Mouse (Mus musculus): ENCODE data around the gene Als2. TPM values are rescaled to one million over a fixed set of nuclear protein-coding genes. Genes with fewer than 3 reads are reported as not detected.
A peak's percentile ranks its signal among the peaks of the same experiment; 100 is the strongest.

Gene Als2
- polyA plus RNA-seq, 1 experiment from 2014 or later: 13.1 TPM

GRCm38 (mm10) chr1:59256751-59257231 lies 19.8 kb upstream of the Als2 start, which contains the start of gene Cdk15:
Cdk15 (plus strand) TSS chr1:59256906.
- no peak within 1 kb of the TSS for H3K9ac ChIP-seq (ENCODE audit: low read depth, low read length)
- 22% methylated on average over 13 of the region's 13 CpGs for WGBS
- H3K4me2 ChIP-seq: no peak within 1 kb of the TSS
- H3K9me3 ChIP-seq (ENCODE audit: control insufficient read depth, low read length): no peaks in the 10 kb centered on the region
- ATAC-seq (replicated peaks; ENCODE audit: low FRiP score): no peak
- no peaks in the 10 kb centered on the region for H3K36me3 ChIP-seq (ENCODE audit: control insufficient read depth, insufficient read depth, low read length)
- H3K4me1 ChIP-seq (replicated peaks; ENCODE audit: control insufficient read depth, insufficient read depth, low read length): no peaks in the 10 kb centered on the region; the same call in 1 of the 2 replicates
- no peaks in the 10 kb centered on the region for H3K27me3 ChIP-seq (replicated peaks; ENCODE audit: control insufficient read depth, insufficient read depth, low read length)
- DNase-seq (ENCODE audit: low spot score): no peak
- H3K27ac ChIP-seq (ENCODE audit: low read depth, low read length): no peak within 1 kb of the TSS
- no peak within 1 kb of the TSS for H3K4me3 ChIP-seq (ENCODE audit: low read depth, low read length)

DNA sequence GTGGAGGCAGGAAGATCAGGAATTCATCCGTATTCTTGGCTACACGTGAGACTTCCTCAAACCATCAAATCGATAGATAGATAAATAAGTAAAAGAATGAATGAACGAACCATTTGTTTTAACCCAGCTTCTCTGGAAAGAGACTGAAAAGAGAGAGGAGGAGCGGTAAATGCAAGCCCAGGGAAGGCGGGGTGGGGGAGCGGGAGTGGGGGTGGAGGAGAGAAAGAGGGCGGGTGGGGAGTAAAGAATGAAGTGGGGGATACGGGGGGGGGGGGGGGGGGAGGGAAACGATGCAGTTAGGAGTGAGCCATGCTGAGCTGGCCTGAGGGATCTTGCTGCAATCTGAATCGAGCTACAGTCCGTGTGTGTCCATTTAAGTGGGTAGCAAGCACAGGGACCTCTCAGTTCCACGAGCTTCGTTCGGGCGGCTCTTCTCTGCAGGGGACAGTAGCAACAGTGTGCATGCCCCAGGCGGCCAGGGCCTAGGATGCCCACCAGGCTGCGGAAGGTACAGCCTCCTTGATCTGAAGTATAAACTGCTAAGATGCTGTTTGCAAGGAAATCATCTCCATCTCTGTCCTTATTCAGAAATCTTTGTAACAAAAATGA lies 16.4 kb upstream of the Als2 start:
- Histone ChIP-seq H3K4me3 (ENCODE audit: low read depth, low read length) (peak overlapping the region; percentile 17; the same call in 1 of the 2 replicates), H3K9ac (ENCODE audit: low read depth, low read length) (no peak overlapping the region), H3K9me3 (ENCODE audit: control insufficient read depth, low read length) (no peaks in the 10 kb centered on the region)

GRCm38 (mm10) chr1:59252762-59253161 lies 15.7 kb upstream of the Als2 start:
- Histone ChIP-seq H3K4me1 (replicated peaks; ENCODE audit: control insufficient read depth, insufficient read depth, low read length) (no peaks in the 10 kb centered on the region; the same call in 1 of the 2 replicates), H3K4me2 (peak overlapping the region; percentile 57), H3K9me3 (ENCODE audit: control insufficient read depth, low read length) (no peaks in the 10 kb centered on the region), H3K9ac (ENCODE audit: low read depth, low read length) (no peak overlapping the region), H3K27ac (ENCODE audit: low read depth, low read length) (no peak overlapping the region), H3K36me3 (ENCODE audit: control insufficient read depth, insufficient read depth, low read length) (no peaks in the 10 kb centered on the region), H3K4me3 (ENCODE audit: low read depth, low read length) (no peak overlapping the region), H3K27me3 (replicated peaks; ENCODE audit: control insufficient read depth, insufficient read depth, low read length) (no peaks in the 10 kb centered on the region)
- DNase-seq (ENCODE audit: low spot score) (no peak), ATAC-seq (replicated peaks; ENCODE audit: low FRiP score) (no peak)
- 16% methylated on average over 5 of the region's 7 CpGs for WGBS

More for the DNA sequence above, 16.4 kb upstream of the Als2 start:
- no peak for DNase-seq (ENCODE audit: low spot score)
- no peak for ATAC-seq (replicated peaks; ENCODE audit: low FRiP score)
- Histone ChIP-seq H3K4me1 (replicated peaks; ENCODE audit: control insufficient read depth, insufficient read depth, low read length) (no peaks in the 10 kb centered on the region; the same call in 1 of the 2 replicates), H3K36me3 (ENCODE audit: control insufficient read depth, insufficient read depth, low read length) (no peaks in the 10 kb centered on the region), H3K27me3 (replicated peaks; ENCODE audit: control insufficient read depth, insufficient read depth, low read length) (no peaks in the 10 kb centered on the region), H3K27ac (ENCODE audit: low read depth, low read length) (no peak overlapping the region), H3K4me2 (peak overlapping the region; percentile 57)
- WGBS: 11% methylated on average over 16 of the region's 18 CpGs

DNA sequence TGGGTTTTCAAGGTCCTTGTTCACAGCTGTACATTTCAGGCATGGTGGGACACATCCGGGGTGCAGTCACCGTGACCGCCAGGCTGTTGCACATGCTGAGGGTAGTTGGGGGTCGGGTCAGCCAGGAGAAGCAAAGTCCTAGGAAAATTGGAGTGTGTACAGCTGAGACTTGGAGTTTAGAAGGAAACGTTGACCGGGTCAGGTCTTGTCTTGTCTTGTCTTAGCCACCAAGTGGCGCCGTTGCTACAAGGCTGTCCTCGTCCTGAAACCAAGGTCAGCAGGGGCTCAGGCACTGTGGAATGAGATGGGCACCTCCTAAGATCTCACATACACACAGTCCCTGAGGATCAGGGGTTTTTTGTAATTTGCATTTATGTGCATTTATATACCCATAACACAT lies 10.6 kb upstream of the Als2 start:
- Histone ChIP-seq H3K27ac (ENCODE audit: low read depth, low read length) (no peak overlapping the region), H3K4me2 (no peak overlapping the region), H3K27me3 (replicated peaks; ENCODE audit: control insufficient read depth, insufficient read depth, low read length) (no peaks in the 10 kb centered on the region), H3K4me3 (ENCODE audit: low read depth, low read length) (no peak overlapping the region), H3K9me3 (ENCODE audit: control insufficient read depth, low read length) (no peaks in the 10 kb centered on the region), H3K36me3 (ENCODE audit: control insufficient read depth, insufficient read depth, low read length) (no peaks in the 10 kb centered on the region), H3K4me1 (replicated peaks; ENCODE audit: control insufficient read depth, insufficient read depth, low read length) (no peaks in the 10 kb centered on the region), H3K9ac (ENCODE audit: low read depth, low read length) (no peak overlapping the region)
- DNase-seq (ENCODE audit: low spot score) (peak; percentile 49), ATAC-seq (replicated peaks; ENCODE audit: low FRiP score) (no peak)
- WGBS: 5% methylated on average over 9 of the region's 9 CpGs

DNA sequence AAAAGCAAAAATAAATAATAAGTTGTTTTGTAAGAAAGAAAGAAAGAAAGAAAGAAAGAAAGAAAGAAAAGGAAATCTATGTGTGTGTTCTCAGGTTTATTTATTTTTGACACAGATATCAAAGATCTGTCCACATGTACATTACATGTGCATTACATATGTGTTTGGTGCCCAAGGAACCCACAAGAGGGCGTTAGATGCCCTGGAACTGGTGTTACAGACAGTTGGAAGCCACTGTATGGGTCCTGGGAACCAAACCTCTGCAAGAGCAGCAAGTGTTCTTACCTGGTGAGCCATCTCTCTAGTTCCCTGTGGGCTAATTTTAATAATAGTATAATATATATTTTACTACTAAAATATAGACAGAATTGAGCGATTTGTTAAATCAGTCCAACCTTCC lies 6.7 kb upstream of the Als2 start:
- H3K27me3 ChIP-seq (replicated peaks; ENCODE audit: control insufficient read depth, insufficient read depth, low read length): no peaks in the 10 kb centered on the region
- ATAC-seq (replicated peaks; ENCODE audit: low FRiP score): no peak
- H3K9me3 ChIP-seq (ENCODE audit: control insufficient read depth, low read length): no peaks in the 10 kb centered on the region
- no peak overlapping the region for H3K27ac ChIP-seq (ENCODE audit: low read depth, low read length)
- DNase-seq (ENCODE audit: low spot score): no peak
- H3K4me2 ChIP-seq: no peak overlapping the region
- H3K4me3 ChIP-seq (ENCODE audit: low read depth, low read length): no peak overlapping the region
- 57% methylated on average over 2 of the region's 2 CpGs for WGBS
- no peaks in the 10 kb centered on the region for H3K36me3 ChIP-seq (ENCODE audit: control insufficient read depth, insufficient read depth, low read length)
- no peak overlapping the region for H3K9ac ChIP-seq (ENCODE audit: low read depth, low read length)
- H3K4me1 ChIP-seq (replicated peaks; ENCODE audit: control insufficient read depth, insufficient read depth, low read length): no peaks in the 10 kb centered on the region

DNA sequence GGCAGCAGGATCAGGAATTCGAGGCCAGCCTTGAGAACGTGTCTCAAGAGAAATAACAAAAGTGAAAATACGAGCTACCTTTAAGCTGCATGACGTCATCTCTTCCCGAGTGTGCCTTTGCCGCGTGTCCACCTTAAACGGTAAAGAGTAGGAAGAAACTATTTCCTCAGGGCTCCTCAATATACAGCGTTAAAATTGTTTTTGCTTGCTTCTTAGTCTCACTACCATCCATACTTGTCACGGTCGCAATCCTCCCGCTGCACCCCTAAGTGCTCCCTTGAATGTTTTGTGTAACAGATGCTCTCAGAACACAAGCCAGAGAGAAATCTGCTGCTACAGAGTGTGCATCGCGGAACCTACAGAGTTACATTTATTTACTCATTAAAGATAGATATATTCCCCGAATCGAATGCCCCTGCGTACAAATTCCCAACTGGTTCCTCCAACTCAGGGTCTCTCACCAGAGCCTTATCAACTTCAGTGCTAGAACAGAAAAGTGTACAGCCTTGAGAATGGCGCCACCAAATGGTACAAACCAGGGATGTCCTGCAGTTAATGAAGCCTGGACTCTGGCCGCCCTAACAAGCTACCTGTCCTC lies 682 bp upstream of the Als2 start:
- Histone ChIP-seq H3K4me3 (ENCODE audit: low read depth, low read length) (peak overlapping the region; percentile 85), H3K27ac (ENCODE audit: low read depth, low read length) (peak overlapping the region; percentile 54), H3K4me1 (replicated peaks; ENCODE audit: control insufficient read depth, insufficient read depth, low read length) (no peaks in the 10 kb centered on the region), H3K36me3 (ENCODE audit: control insufficient read depth, insufficient read depth, low read length) (no peaks in the 10 kb centered on the region), H3K27me3 (replicated peaks; ENCODE audit: control insufficient read depth, insufficient read depth, low read length) (no peaks in the 10 kb centered on the region), H3K9ac (ENCODE audit: low read depth, low read length) (peak overlapping the region; percentile 67), H3K4me2 (peak overlapping the region; percentile 92), H3K9me3 (ENCODE audit: control insufficient read depth, low read length) (no peaks in the 10 kb centered on the region)
- DNase-seq (ENCODE audit: low spot score) (peak; percentile 70), ATAC-seq (replicated peaks; ENCODE audit: low FRiP score) (peak; percentile 61)
- WGBS: 1% methylated on average over 19 of the region's 19 CpGs

- Histone ChIP-seq H3K9me3 (ENCODE audit: control insufficient read depth, low read length) (no peaks in the 10 kb centered on the region), H3K27ac (ENCODE audit: low read depth, low read length) (no peak overlapping the region), H3K4me2 (no peak overlapping the region), H3K27me3 (replicated peaks; ENCODE audit: control insufficient read depth, insufficient read depth, low read length) (no peaks in the 10 kb centered on the region), H3K4me1 (replicated peaks; ENCODE audit: control insufficient read depth, insufficient read depth, low read length) (no peaks in the 10 kb centered on the region; the same call in none of the 2 replicates), H3K9ac (ENCODE audit: low read depth, low read length) (no peak overlapping the region), H3K36me3 (ENCODE audit: control insufficient read depth, insufficient read depth, low read length) (peaks cover 2% of the 10 kb centered on the region; the same call in 1 of the 2 replicates), H3K4me3 (ENCODE audit: low read depth, low read length) (no peak overlapping the region)
- WGBS: 71% methylated on average over 4 of the region's 4 CpGs
- DNase-seq (ENCODE audit: low spot score): no peak
- ATAC-seq (replicated peaks; ENCODE audit: low FRiP score): no peak
These were observed 7.8 kb downstream of the Als2 start for GRCm38 (mm10) chr1:59229187-59229586.

- H3K4me1 ChIP-seq (replicated peaks; ENCODE audit: control insufficient read depth, insufficient read depth, low read length): no peaks in the 10 kb centered on the region; the same call in none of the 2 replicates
- DNase-seq (ENCODE audit: low spot score) (no peak), ATAC-seq (replicated peaks; ENCODE audit: low FRiP score) (no peak)
- H3K9ac ChIP-seq (ENCODE audit: low read depth, low read length): no peak overlapping the region
- no peak overlapping the region for H3K4me3 ChIP-seq (ENCODE audit: low read depth, low read length)
- H3K9me3 ChIP-seq (ENCODE audit: control insufficient read depth, low read length): no peaks in the 10 kb centered on the region
- no peaks in the 10 kb centered on the region for H3K27me3 ChIP-seq (replicated peaks; ENCODE audit: control insufficient read depth, insufficient read depth, low read length)
- no peak overlapping the region for H3K4me2 ChIP-seq
- H3K27ac ChIP-seq (ENCODE audit: low read depth, low read length): no peak overlapping the region
- H3K36me3 ChIP-seq (ENCODE audit: control insufficient read depth, insufficient read depth, low read length): peaks cover 2% of the 10 kb centered on the region; the same call in 1 of the 2 replicates
- WGBS: 79% methylated on average over 7 of the region's 7 CpGs
These were observed 8.5 kb downstream of the Als2 start for GRCm38 (mm10) chr1:59228552-59228951.
